Mouse (Mus musculus) ZHBTc4 (cell line): ENCODE results near the gene Ninl.
A peak's percentile ranks its signal among the peaks of the same experiment; 100 is the strongest.
"Not testable (repeated sequence)": the region's sequence is repeated elsewhere in the genome, so short reads cannot be mapped to it uniquely, and the experiment has no call there.

ENCODE experiments used
- DNase-seq: peaks from one replicate; pipeline ENCODE4 v3.0.0-alpha.2; 2011; ENCODE audit warnings: low read depth, low spot score

The Ninl gene

DNA sequence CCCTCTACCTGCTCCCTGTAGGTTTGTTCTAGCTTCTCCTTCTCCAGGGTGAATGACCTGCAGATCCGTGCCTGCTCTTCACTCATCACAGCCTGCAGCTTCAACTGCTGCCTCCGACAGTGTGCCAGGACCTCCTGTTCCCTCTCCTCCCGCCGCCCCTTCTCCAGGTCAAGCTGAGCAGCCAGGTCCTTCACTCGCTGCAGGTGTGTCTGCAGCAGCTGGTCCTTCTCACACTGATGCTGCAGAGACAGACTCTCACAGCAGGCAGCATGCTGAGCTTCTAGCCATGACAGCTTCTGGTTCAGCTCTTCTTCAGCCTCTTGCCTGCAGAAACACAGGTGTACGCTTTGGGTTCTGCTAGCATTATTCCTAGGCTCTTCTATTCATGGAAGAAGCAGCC, 89.1 kb downstream of the Ninl start:
- no peak for DNase-seq

DNA sequence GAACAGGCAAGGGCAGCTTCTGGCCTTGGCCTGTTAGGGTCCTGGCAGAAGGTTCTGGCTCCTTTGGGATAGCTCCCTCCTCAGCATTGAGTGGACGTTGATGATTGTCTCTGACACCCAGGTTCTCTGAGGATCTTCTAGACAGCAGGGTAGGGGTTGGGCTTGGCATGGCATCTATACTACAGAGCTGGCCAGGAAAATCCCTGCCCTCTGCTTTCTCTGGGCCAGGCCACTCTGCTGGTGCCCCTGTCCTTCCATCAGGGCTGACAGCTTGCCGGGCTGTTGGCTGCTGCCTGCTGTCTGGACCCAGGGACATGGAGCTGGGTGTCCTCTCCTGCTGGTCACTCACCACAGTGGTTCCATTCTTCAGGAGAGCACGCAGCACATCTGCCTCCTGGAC, 89.5 kb downstream of the Ninl start:
- no peak for DNase-seq

DNA sequence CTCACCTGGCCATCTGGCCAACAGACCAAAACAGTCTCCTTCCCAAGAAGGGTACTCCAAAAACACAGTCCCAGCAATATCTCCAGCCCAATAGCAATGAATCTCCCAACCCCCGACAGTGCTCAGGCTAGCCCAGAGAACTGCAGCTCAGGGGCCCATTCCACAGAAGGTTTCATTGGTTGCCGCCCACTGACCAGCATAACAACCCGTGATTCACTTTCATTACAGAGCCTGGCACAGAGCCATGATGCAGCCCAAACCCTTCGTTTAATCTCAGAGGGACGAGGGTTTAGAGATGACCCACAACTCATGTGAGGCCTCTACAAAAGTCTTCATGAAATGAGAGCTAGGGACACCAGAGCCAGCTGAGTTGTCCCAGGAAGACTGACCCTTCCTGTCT, 90.4 kb downstream of the Ninl start:
- peak; percentile 44 for DNase-seq

DNA sequence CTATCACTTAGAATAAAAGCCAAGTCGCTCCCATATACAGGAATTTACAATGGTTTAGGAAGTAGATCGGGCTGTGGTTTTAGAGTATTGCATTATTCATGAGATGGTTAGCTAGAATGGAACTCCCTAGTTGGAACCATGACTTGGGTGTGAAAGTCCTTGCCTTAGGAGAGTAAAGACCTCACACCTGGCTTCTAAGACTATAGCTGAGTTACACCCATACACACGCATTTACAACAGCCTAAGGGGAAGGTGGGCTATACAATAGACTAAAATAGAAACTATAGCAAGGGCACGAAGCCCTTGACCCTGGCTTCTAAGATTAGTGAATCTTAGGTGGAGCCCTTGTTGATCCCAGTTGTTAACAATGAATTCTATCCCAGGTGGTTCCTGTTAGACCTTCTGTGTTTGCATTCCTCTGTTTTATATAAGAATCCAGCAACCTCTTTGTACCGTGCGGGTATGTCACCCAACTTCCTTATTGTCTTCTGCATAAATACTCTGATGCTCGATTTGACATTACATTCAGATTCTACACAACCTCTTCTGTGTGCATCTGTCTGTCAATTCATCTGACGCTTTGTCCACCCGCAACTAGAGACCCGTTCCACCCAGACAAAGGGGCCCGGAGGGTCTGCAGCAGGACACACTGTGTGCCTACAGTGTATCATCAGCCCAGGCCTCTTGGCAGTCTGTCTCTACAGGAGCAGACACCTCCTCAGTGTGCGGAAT, 91.1 kb downstream of the Ninl start:
- DNase-seq: peak; percentile 91

DNA sequence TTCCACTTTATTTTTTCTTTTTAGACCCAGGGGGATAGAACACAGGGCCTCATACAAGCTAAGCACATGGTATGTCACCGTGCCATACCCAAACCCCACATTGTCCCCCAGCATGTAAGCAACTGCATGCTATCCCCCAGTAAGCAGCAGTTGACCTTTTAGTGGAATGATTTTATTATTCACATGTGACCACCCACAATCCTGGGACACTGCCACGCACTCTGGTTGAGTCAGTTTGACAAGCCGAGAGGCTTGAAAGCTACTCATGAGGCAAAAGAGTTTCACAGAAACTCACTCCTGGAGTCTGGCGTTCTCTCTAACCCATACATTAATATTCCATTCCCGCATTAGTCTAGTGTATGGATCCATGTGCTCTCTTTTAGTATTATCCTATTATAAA, 91.8 kb downstream of the Ninl start:
- DNase-seq: peak; percentile 53

DNA sequence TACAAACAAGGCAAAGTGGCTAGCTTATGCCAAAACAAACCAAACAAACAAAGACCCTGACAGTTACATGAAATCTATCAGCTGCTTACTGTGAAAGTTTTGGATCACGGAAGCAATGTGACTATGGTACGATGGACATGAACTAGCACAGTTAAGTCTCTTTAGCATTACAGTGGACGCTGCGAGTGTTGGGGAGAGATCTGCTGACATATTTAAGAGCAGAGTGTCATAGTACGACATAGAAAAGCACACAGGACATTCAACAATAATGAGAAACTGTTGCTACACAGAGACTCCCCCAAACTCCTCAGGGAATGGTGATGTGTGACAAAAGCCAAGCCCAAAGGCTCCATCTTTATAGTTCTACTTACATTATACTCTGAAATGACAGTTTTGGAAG, 95.2 kb downstream of the Ninl start:
- DNase-seq: no peak

DNA sequence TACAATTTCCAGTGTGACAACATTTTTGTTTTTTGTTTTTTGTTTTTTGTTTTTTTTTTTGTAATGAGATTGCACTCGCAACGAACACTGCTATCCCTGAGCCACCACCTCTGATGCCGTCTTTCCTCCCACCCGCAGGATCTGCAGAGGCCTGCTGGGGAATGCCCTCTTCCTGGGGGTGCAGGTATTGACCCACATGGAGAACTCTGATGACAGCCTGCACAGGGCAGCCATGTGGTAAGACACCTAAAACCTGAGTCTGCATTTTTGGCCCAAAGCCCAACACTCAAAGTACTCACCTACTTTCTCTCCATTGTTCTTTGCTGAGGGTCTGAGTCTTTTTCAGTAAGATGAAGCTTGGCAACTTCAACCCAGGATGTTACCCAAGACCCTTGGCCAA, 104.5 kb downstream of the Ninl start:
- no peak for DNase-seq

DNA sequence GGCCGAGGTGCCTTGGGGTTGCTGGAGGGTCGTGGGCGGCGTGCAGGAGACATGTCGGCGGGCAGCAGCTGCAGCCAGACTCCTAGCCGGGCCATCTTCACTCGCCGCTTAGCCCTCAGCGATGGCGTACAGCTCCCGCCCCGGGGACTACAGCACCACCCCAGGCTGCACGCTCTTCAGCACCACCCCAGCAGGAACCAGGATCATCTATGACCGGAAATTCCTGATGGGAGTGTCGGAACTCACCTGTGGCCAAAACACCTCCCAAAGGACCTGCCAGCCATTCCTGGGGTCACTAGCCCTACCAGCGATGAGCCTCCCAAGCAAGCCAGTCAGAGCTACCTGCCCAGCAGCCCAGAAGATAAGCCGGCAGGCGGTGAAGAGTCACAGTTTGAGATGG, 105.7 kb downstream of the Ninl start:
- peak; percentile 42 for DNase-seq

DNA sequence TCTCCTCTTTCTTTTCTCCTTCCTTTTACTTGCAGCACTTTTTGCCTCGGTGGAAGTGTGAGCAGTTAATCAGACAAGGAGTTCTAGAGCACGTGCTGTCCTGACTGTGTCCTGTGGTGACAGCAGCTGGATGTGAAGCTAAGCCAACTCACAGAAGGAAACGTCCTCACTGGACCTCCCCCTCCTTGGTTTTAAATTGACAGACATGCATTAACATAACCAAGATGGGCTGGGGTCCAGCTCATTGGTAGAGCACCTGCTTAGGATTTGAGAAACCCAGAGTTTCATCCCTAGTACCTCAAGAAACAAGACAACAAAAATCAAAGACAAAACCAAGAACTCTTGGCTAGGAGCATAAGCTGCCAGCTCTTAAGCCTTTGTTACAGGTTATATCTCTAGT, 108.4 kb downstream of the Ninl start:
- DNase-seq: no peak

DNA sequence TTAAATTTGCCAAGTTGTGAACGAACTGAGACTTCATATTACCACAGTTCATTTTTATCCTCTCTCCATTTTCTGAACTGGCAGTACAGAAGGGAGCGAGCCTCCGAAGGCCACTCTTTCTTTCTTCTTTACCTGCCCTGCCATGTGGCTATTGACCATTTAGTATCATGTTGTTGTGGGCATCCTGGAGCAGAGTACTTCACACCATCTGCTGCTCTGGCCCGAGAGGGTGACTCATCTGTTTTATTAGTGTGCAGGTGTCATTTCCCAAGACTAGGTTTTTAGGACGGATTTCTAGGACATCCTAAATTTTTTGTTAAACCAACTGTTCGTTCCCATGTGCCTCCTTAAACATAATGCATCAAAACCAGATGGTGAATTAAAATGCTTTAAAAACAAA, 110.0 kb downstream of the Ninl start:
- no peak for DNase-seq

DNA sequence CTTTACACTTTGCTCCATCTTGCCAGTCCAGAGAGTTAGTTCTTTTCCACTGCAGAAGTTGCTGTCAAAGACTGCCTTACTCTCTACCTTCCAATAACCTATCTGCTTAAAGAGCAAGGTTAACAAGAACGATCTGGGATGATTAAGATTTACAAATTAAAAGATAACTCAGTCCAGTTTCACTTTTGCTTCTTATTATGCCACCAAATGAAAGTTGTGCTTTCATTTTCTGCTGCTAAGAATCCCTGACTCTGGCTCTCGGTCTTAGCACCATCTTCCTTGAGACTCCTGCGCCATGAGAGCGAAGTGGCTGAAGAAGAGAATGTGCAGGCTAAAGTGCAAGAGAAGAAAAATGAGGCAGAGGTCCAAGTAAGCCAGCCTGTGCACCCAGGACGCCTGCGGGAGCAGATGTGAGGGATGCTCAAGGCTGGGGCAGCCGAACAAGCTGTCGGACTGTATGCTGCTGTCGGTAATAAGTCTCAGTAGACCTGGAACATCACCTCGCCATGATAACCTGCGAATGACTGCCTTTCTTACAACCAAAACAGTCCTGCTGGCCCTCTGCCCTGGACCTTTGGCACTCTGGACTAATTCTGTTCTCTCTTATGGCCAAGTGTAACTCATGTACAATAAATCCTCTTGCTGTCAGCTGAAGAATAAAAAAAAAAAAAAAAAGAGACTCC, 112.0 kb downstream of the Ninl start:
- DNase-seq: no peak

DNA sequence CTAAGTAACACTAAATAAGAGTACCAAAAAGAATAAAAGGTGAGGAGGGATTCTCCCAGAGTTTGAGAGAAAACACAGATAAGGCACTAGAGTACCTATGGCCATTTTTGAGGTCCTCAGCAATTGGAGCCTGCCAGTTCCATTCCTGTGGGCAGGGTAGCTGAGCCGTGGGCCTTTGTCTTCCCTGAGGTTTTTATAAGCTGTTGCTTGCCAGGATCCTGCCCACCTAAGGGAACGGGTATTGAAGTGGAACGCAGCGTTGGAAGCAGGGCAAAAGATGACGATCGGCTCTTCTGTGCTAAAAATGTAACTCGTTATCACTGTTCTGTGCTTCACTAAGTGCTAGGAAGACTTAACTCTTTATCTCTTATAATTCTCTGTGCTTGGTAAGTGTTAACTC, 115.7 kb downstream of the Ninl start:
- DNase-seq: no peak

DNA sequence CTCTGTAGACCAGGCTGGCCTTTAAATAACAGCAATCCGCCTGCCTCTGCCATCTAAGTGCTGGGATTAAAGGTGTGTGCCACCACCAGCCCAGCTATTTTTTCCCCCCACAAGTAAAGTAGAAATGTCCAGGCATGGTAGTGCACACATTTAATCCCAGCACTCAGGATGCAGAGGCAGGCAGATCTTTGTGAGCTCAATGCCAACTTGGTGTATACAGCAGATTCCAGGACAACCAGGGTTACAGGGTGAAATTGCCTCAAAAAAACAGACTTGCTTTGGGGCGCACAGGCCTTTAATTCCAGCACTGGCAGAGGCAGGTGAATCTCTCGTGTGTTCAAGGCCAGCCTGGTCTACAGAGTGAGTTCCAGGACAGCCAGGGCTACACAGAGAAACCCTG, 116.2 kb downstream of the Ninl start:
- DNase-seq: no peak

DNA sequence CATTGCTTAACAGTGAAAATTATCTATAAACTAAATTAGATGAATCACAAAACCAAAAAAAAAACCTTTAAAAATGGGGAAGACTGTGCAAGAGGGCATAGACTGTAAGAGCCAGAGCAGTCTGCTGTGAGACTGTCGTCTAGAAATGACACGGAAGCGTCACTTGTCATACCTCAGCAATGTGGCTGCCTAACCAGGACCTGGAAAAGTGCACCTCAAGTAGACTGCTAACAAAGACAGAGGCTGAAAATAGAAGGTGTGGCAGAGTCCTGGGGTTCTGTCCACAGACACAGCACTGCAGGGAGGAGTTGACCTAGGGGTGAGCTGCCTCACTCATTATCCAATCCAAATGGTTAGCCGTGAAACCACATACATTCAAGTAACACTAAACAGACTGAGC, 117.0 kb downstream of the Ninl start:
- DNase-seq: no peak

DNA sequence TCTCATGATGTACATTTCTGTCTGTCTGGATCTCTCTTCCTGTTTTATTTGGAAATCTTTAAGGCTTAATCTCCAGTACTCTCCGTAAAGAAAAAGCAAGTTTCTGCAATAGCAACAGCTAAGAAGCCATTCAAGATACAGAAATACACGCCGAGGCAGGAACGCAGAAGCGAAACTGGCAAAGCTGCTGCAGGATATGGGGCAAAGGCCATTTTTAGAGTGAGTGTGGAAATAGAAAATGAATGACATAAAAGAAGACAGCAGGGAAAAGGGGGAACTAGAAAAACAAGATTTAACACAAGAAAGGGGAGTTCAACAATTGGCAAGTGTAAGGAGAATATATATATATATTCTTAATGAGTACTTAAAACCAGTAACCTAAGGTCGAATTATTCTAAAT, 117.5 kb downstream of the Ninl start:
- no peak for DNase-seq

DNA sequence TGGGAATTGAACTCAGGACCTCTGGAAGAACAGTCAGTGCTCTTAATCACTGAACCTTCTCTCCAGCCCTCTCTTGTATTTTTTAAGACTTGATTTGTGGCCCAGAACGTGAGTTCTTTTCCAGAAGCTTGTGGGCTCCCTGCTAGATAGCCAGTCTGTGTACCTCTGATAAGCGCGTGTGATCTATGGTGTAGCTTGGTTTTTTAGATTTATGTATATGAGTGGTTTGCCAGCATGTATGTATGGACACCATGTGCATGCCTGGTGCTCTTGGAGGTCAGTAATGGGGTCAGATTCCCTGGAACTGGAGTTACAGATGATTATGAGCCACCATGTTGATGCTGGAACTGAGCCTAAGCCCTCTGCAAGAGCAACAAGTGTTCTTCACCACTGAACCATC, 118.6 kb downstream of the Ninl start:
- DNase-seq: no peak

DNA sequence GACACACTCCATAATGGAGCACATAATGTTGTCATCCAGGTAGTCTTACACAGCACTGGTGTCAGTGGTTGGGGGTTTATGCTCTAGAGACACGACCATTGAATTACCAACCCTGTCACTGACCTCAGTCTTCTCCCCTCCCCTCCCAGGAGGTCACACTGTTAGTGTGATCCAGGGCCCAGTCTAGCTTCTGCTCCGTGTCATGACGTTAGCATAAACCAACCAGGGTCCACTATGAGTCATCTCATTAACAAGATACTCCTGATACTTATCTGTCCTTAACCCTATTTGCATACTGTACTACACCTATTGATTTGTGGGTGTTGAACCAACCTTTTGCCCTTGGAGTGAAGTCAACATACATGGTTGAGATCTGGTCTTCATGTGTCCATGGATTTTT, 120.5 kb downstream of the Ninl start:
- DNase-seq: no peak

DNA sequence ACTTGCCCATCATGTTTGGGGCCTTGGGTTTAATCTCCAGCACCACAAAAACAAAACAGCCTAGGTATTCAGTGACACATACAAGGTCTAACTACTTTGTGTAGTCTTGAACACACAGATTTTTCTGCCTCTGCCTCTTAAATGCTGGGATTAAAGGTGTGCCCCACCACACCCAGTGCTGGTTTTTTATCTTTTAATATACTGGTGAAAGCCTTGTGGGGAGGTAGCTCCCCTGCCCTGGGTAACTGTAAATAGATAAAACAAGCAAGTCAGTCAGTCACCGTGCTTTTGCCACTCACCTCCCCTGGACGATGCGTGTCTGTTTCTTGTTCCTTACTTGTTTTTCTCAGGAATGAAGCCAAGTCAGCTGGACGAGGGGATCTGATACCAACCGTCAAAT, 123.4 kb downstream of the Ninl start:
- no peak for DNase-seq

DNA sequence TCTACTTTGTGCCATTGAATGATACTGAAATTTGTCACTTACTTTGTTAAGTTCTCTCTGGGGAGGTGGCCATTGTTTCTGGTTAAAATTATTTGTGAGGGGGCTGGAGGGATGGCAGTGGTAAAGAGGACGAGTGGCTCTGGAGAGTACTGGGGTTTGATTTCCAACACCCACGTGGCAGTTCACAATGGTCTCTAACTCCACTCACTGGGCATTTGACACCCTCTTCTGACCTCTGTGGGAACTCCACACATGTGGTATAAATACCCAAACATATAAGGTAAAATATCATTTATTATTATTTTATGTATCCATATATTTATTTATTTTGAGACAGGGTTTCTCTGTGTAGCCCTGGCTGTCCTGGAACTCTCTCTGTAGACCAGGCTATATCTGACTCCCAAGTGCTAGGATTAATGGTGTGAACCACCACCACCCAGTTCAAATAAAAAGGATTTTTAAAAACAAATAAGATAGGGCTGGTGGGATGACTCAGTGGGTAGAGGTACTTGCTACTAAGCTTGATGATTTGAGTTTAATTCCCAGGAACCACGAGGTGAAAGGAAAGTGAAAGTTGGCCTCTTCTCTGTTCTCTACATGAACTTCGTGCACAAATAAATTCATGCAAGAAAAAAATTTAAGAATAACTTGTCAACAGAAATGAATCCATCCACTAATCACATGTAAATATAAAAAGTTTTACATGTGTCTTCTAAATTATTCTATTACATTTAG, 124.2 kb downstream of the Ninl start:
- DNase-seq: no peak

DNA sequence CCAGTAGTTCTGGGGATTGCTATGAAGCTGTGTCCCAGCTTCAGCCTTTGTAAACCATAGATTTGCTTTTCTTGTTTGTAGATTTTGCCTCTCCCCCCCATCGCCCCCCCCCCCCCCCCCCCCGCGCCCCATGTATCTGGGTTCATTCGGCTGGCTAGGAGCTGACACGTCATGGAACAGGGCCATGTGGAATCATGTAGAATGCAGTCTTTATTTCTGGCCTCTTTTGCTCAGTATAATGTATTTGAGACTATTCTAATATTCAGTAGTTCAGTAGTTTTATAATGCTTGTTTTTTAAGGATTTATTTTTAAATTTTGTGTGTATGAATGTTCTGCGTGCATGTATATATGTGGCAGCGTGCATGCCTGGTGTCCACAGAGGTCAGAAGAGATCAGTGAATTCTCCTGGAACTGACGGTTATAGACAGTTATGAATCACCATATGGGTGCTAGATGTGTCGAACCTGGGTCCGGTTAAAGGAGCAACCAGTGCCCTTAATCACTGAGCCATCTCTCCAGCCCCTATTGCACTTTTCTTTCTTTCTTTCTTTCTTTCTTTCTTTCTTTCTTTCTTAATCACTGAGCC, 128.8 kb downstream of the Ninl start:
- no peak for DNase-seq

DNA sequence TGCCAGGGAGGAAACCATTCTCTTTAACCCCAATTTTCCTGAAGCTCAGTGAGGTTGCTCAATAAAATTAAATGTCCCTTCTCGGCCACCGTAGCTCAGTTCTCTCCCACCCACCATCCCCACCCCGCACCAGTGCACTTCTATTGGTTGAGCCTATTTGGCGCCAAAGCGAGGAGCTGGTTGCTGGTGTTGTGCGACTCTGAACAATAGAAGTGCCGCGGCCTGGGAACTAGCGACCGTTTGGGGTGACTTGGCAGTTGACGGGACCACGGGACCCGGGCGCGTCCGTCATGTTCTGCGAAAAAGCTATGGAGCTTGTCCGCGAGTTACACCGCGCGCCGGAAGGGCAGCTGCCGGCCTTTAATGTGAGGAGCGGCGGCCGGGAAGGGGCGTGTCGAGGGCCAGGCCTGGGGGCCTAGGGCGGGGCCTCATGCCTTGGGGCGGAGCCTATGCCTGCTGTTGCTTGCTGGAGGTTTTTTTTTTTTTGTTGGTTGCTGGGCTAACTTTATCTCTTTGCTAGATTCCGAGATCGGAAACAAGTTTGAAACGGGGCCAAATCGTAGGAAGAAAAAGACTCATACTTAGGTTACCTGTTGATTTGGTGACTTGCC, 129.6 kb downstream of the Ninl start:
- DNase-seq: peak; percentile 98

DNA sequence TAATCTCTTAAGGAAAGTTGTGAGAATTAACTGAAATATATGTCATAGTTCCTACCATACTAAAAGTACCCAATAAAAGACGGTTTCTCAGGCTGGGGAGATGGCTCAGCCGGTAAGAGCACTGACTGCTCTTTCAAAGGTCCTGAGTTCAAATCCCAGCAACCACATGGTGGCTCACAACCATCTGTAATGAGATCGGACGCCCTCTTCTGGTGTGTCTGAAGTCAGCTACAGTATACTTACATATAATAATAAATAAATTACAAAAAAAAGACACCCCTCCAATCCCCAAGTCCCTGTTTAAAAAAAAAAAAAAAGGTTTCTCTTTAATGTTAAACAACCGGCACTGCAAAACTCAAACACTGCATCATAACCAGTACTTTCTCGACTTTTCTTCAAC, 130.3 kb downstream of the Ninl start:
- not testable (repeated sequence) for DNase-seq
